Mouse (Mus musculus): ENCODE measurements around the gene Arhgef40.

GRCm38 (mm10) chr14:52013021-52013610, 28.6 kb downstream of the Arhgef40 start:
- TF ChIP-seq CTCF (IDR thresholded peaks at IDR 0.05; ENCODE audit: borderline replicate concordance, insufficient read depth, low read depth, low read length): no peak
- no peak for TF ChIP-seq POLR2A (IDR thresholded peaks at IDR 0.05; ENCODE audit: borderline replicate concordance, insufficient read depth, low read length)

Measured in cerebellum, adult 2 months (tissue).